Mouse (Mus musculus): ENCODE results near the gene Gm45716. TPM values are rescaled to one million over a fixed set of nuclear protein-coding genes. Genes with fewer than 3 reads are reported as not detected.

Gm45716 gene
- polyA plus RNA-seq, 1 experiment from 2014 or later = 3.7 TPM

GRCm38 (mm10) chr11:90175634-90176300, 11.7 kb upstream of the Gm45716 start:
- no peaks in the 10 kb centered on the region for H3K36me3 ChIP-seq (replicated peaks)
- H3K27me3 ChIP-seq = no peaks in the 10 kb centered on the region
- WGBS (ENCODE audit: insufficient replicate concordance) = 69% methylated on average over 14 of the region's 14 CpGs
- no peaks in the 10 kb centered on the region for H3K9me3 ChIP-seq (replicated peaks)
- no peak overlapping the region for H3K9ac ChIP-seq
- H3K4me1 ChIP-seq (replicated peaks) = no peaks in the 10 kb centered on the region
- no peak overlapping the region for H3K4me3 ChIP-seq (replicated peaks)
- no peak overlapping the region for H3K4me2 ChIP-seq
- ATAC-seq (ENCODE audit: insufficient read depth) = no peak
- H3K27ac ChIP-seq (replicated peaks) = no peak overlapping the region

GRCm38 (mm10) chr11:90177389-90177788, 10.1 kb upstream of the Gm45716 start:
- 64% methylated on average over 6 of the region's 6 CpGs for WGBS (ENCODE audit: insufficient replicate concordance)
- H3K27me3 ChIP-seq = no peaks in the 10 kb centered on the region
- H3K36me3 ChIP-seq (replicated peaks) = no peaks in the 10 kb centered on the region
- no peak overlapping the region for H3K4me3 ChIP-seq (replicated peaks)
- no peaks in the 10 kb centered on the region for H3K9me3 ChIP-seq (replicated peaks)
- H3K4me1 ChIP-seq (replicated peaks) = no peaks in the 10 kb centered on the region
- H3K4me2 ChIP-seq = no peak overlapping the region
- no peak for ATAC-seq (ENCODE audit: insufficient read depth)
- no peak overlapping the region for H3K27ac ChIP-seq (replicated peaks)
- H3K9ac ChIP-seq = no peak overlapping the region

- H3K4me1 ChIP-seq (replicated peaks) = no peaks in the 10 kb centered on the region
- H3K4me2 ChIP-seq = no peak overlapping the region
- no peak overlapping the region for H3K4me3 ChIP-seq (replicated peaks)
- no peak for ATAC-seq (ENCODE audit: insufficient read depth)
- no peak overlapping the region for H3K9ac ChIP-seq
- H3K27me3 ChIP-seq = no peaks in the 10 kb centered on the region
- no peak overlapping the region for H3K27ac ChIP-seq (replicated peaks)
- H3K9me3 ChIP-seq (replicated peaks) = no peaks in the 10 kb centered on the region
- 10% methylated on average over 2 of the region's 2 CpGs for WGBS (ENCODE audit: insufficient replicate concordance)
- no peaks in the 10 kb centered on the region for H3K36me3 ChIP-seq (replicated peaks)
These were observed 4.1 kb upstream of the Gm45716 start for GRCm38 (mm10) chr11:90183361-90183760.

- Histone ChIP-seq H3K9me3 (replicated peaks) (no peaks in the 10 kb centered on the region), H3K36me3 (replicated peaks) (no peaks in the 10 kb centered on the region), H3K9ac (no peak overlapping the region), H3K27me3 (no peaks in the 10 kb centered on the region), H3K4me3 (replicated peaks) (no peak overlapping the region), H3K27ac (replicated peaks) (no peak overlapping the region), H3K4me2 (no peak overlapping the region), H3K4me1 (replicated peaks) (no peaks in the 10 kb centered on the region)
- ATAC-seq (ENCODE audit: insufficient read depth) = no peak
- WGBS (ENCODE audit: insufficient replicate concordance) = 53% methylated on average over 4 of the region's 4 CpGs
These were observed 2.7 kb upstream of the Gm45716 start for GRCm38 (mm10) chr11:90184756-90185155.

- Histone ChIP-seq H3K9me3 (replicated peaks) (no peaks in the 10 kb centered on the region), H3K27ac (replicated peaks) (no peak overlapping the region), H3K4me1 (replicated peaks) (no peaks in the 10 kb centered on the region), H3K36me3 (replicated peaks) (no peaks in the 10 kb centered on the region), H3K9ac (no peak overlapping the region), H3K4me2 (no peak overlapping the region), H3K4me3 (replicated peaks) (no peak overlapping the region), H3K27me3 (no peaks in the 10 kb centered on the region)
- no peak for ATAC-seq (ENCODE audit: insufficient read depth)
- WGBS (ENCODE audit: insufficient replicate concordance) = 69% methylated on average over 3 of the region's 3 CpGs
These were observed 2.7 kb downstream of the Gm45716 start for GRCm38 (mm10) chr11:90190156-90190555.

GRCm38 (mm10) chr11:90194946-90195345, 7.5 kb downstream of the Gm45716 start:
- Histone ChIP-seq H3K9me3 (replicated peaks) (no peaks in the 10 kb centered on the region), H3K4me2 (no peak overlapping the region), H3K36me3 (replicated peaks) (no peaks in the 10 kb centered on the region), H3K27ac (replicated peaks) (no peak overlapping the region), H3K4me3 (replicated peaks) (no peak overlapping the region), H3K4me1 (replicated peaks) (no peaks in the 10 kb centered on the region), H3K27me3 (no peaks in the 10 kb centered on the region), H3K9ac (no peak overlapping the region)
- ATAC-seq (ENCODE audit: insufficient read depth) = no peak
- WGBS (ENCODE audit: insufficient replicate concordance) = 58% methylated on average over 1 of the region's 1 CpGs

GRCm38 (mm10) chr11:90195756-90196520, 8.5 kb downstream of the Gm45716 start:
- no peak overlapping the region for H3K4me2 ChIP-seq
- ATAC-seq (ENCODE audit: insufficient read depth) = no peak
- H3K9ac ChIP-seq = no peak overlapping the region
- H3K9me3 ChIP-seq (replicated peaks) = no peaks in the 10 kb centered on the region
- no peaks in the 10 kb centered on the region for H3K36me3 ChIP-seq (replicated peaks)
- H3K4me3 ChIP-seq (replicated peaks) = no peak overlapping the region
- H3K27ac ChIP-seq (replicated peaks) = no peak overlapping the region
- H3K4me1 ChIP-seq (replicated peaks) = no peaks in the 10 kb centered on the region
- WGBS (ENCODE audit: insufficient replicate concordance) = 56% methylated on average over 11 of the region's 11 CpGs
- H3K27me3 ChIP-seq = no peaks in the 10 kb centered on the region

- Histone ChIP-seq H3K4me2 (no peak overlapping the region), H3K27me3 (no peaks in the 10 kb centered on the region), H3K36me3 (replicated peaks) (no peaks in the 10 kb centered on the region), H3K4me1 (replicated peaks) (no peaks in the 10 kb centered on the region), H3K9ac (no peak overlapping the region), H3K9me3 (replicated peaks) (no peaks in the 10 kb centered on the region), H3K27ac (replicated peaks) (no peak overlapping the region), H3K4me3 (replicated peaks) (no peak overlapping the region)
- ATAC-seq (ENCODE audit: insufficient read depth) = no peak
- WGBS (ENCODE audit: insufficient replicate concordance) = 60% methylated on average over 12 of the region's 12 CpGs
These were observed 9.2 kb downstream of the Gm45716 start for GRCm38 (mm10) chr11:90196521-90197215.

GRCm38 (mm10) chr11:90198048-90198447, 10.6 kb downstream of the Gm45716 start:
- H3K36me3 ChIP-seq (replicated peaks) = no peaks in the 10 kb centered on the region
- H3K9me3 ChIP-seq (replicated peaks) = no peaks in the 10 kb centered on the region
- no peak overlapping the region for H3K27ac ChIP-seq (replicated peaks)
- no peak overlapping the region for H3K9ac ChIP-seq
- no peak for ATAC-seq (ENCODE audit: insufficient read depth)
- no peak overlapping the region for H3K4me2 ChIP-seq
- no peak overlapping the region for H3K4me3 ChIP-seq (replicated peaks)
- no peaks in the 10 kb centered on the region for H3K27me3 ChIP-seq
- no peaks in the 10 kb centered on the region for H3K4me1 ChIP-seq (replicated peaks)
- 36% methylated on average over 5 of the region's 5 CpGs for WGBS (ENCODE audit: insufficient replicate concordance)

GRCm38 (mm10) chr11:90200826-90201225, 13.3 kb downstream of the Gm45716 start:
- Histone ChIP-seq H3K4me1 (replicated peaks) (no peaks in the 10 kb centered on the region), H3K9me3 (replicated peaks) (no peaks in the 10 kb centered on the region), H3K27ac (replicated peaks) (no peak overlapping the region), H3K9ac (no peak overlapping the region), H3K4me2 (no peak overlapping the region), H3K27me3 (no peaks in the 10 kb centered on the region), H3K4me3 (replicated peaks) (no peak overlapping the region), H3K36me3 (replicated peaks) (no peaks in the 10 kb centered on the region)
- 58% methylated on average over 2 of the region's 2 CpGs for whole genome bisulfite sequencing (ENCODE audit: insufficient replicate concordance)
- no peak for ATAC-seq (ENCODE audit: insufficient read depth)

- Histone ChIP-seq H3K27me3 (no peaks in the 10 kb centered on the region), H3K4me1 (replicated peaks) (no peaks in the 10 kb centered on the region), H3K36me3 (replicated peaks) (no peaks in the 10 kb centered on the region), H3K9me3 (replicated peaks) (no peaks in the 10 kb centered on the region), H3K4me2 (no peak overlapping the region), H3K9ac (no peak overlapping the region), H3K4me3 (replicated peaks) (no peak overlapping the region), H3K27ac (replicated peaks) (no peak overlapping the region)
- WGBS (ENCODE audit: insufficient replicate concordance) = 64% methylated on average over 7 of the region's 7 CpGs
- ATAC-seq (ENCODE audit: insufficient read depth) = no peak
These were observed 26.8 kb downstream of the Gm45716 start for GRCm38 (mm10) chr11:90214246-90214645.

Measured in liver, embryonic 15.5 days (tissue).